Mouse (Mus musculus): ENCODE measurements around the gene Mtln.

Mtln gene

GRCm38 (mm10) chr2:127791919-127792603, at the start of gene Mtln:
TSS of gene Mtln (minus strand) at chr2:127792488.
- DNase-seq (ENCODE audit: low read depth, low spot score): peak; percentile 92

- no peak for DNase-seq (ENCODE audit: low read depth, low spot score)
These were observed 49.1 kb upstream of the Mtln start for GRCm38 (mm10) chr2:127841402-127841801.

- no peak for DNase-seq (ENCODE audit: low read depth, low spot score)
These were observed 47.1 kb upstream of the Mtln start for GRCm38 (mm10) chr2:127839425-127839824.

GRCm38 (mm10) chr2:127838576-127838975, 46.3 kb upstream of the Mtln start, which contains the start of gene Acoxl:
TSS of gene Acoxl (plus strand) at chr2:127838876.
- no peak for DNase-seq (ENCODE audit: low read depth, low spot score)

- no peak for DNase-seq (ENCODE audit: low read depth, low spot score)
These were observed 40.5 kb upstream of the Mtln start for GRCm38 (mm10) chr2:127832833-127833190.

- DNase-seq (ENCODE audit: low read depth, low spot score): no peak
These were observed 40.0 kb upstream of the Mtln start for GRCm38 (mm10) chr2:127832103-127832832.

- peak; percentile 80 for DNase-seq (ENCODE audit: low read depth, low spot score)
These were observed 39.3 kb upstream of the Mtln start, which contains the start of gene Bub1 for GRCm38 (mm10) chr2:127831401-127832102. TSS of gene Bub1 (minus strand) at chr2:127831865.

- DNase-seq (ENCODE audit: low read depth, low spot score): no peak
These were observed 2.5 kb downstream of the Mtln start for GRCm38 (mm10) chr2:127789651-127790270.

- peak; percentile 2 for DNase-seq (ENCODE audit: low read depth, low spot score)
These were observed 3.1 kb downstream of the Mtln start for GRCm38 (mm10) chr2:127789138-127789537.

GRCm38 (mm10) chr2:127788440-127789116, 3.7 kb downstream of the Mtln start, which contains the start of gene Nphp1:
TSS of gene Nphp1 (minus strand) at chr2:127788897.
- DNase-seq (ENCODE audit: low read depth, low spot score): peak; percentile 76

GRCm38 (mm10) chr2:127787226-127787625, 5.1 kb downstream of the Mtln start:
- DNase-seq (ENCODE audit: low read depth, low spot score): no peak

- DNase-seq (ENCODE audit: low read depth, low spot score): no peak
These were observed 13.8 kb downstream of the Mtln start for GRCm38 (mm10) chr2:127778451-127778850.

- DNase-seq (ENCODE audit: low read depth, low spot score): no peak
These were observed 17.3 kb downstream of the Mtln start for GRCm38 (mm10) chr2:127775013-127775412.

GRCm38 (mm10) chr2:127774578-127774941, 17.7 kb downstream of the Mtln start:
- no peak for DNase-seq (ENCODE audit: low read depth, low spot score)

GRCm38 (mm10) chr2:127773938-127774577, 18.2 kb downstream of the Mtln start:
- DNase-seq (ENCODE audit: low read depth, low spot score): peak; percentile 17

- no peak for DNase-seq (ENCODE audit: low read depth, low spot score)
These were observed 30.7 kb downstream of the Mtln start for GRCm38 (mm10) chr2:127761587-127761986.

- DNase-seq (ENCODE audit: low read depth, low spot score): no peak
These were observed 31.8 kb downstream of the Mtln start for GRCm38 (mm10) chr2:127760429-127761000.

- no peak for DNase-seq (ENCODE audit: low read depth, low spot score)
These were observed 32.3 kb downstream of the Mtln start for GRCm38 (mm10) chr2:127760014-127760413.

- no peak for DNase-seq (ENCODE audit: low read depth, low spot score)
These were observed 33.0 kb downstream of the Mtln start for GRCm38 (mm10) chr2:127759157-127759880.

- DNase-seq (ENCODE audit: low read depth, low spot score): peak; percentile 26
These were observed 35.1 kb downstream of the Mtln start for GRCm38 (mm10) chr2:127757171-127757570.

All from telencephalon, adult 2 months (tissue).